Mouse (Mus musculus): ENCODE measurements around the gene Cds2.

- no peak for TF ChIP-seq CTCF (IDR thresholded peaks at IDR 0.05; ENCODE audit: low read depth, low read length)
- TF ChIP-seq POLR2A (IDR thresholded peaks at IDR 0.05; ENCODE audit: insufficient read depth, low read length), result no peak
- no peak for TF ChIP-seq EP300 (IDR thresholded peaks at IDR 0.05; ENCODE audit: insufficient read depth, low read depth, low read length)
These were observed 28.3 kb downstream of the Cds2 start for GRCm38 (mm10) chr2:132291265-132291664.

Measured in ES-Bruce4 (cell line).